Mouse (Mus musculus): ENCODE data around the gene Hoxa3. TPM values are rescaled to one million over a fixed set of nuclear protein-coding genes. Genes with fewer than 3 reads are reported as not detected.

The Hoxa3 gene
- polyA plus RNA-seq, 1 experiment, result not detected

- no peak for TF ChIP-seq GATA1 (IDR thresholded peaks at IDR 0.05; ENCODE audit: low read length)
Observed at GRCm38 (mm10) chr6:52249826-52250225, 36.7 kb upstream of the Hoxa3 start.

- no peak for TF ChIP-seq GATA1 (IDR thresholded peaks at IDR 0.05; ENCODE audit: low read length)
Observed at GRCm38 (mm10) chr6:52249415-52249738, 36.2 kb upstream of the Hoxa3 start.

GRCm38 (mm10) chr6:52248638-52249414 lies 35.7 kb upstream of the Hoxa3 start:
- no peak for TF ChIP-seq GATA1 (IDR thresholded peaks at IDR 0.05; ENCODE audit: low read length)

- TF ChIP-seq GATA1 (IDR thresholded peaks at IDR 0.05; ENCODE audit: low read length), result no peak
Observed at GRCm38 (mm10) chr6:52247766-52248637, 34.9 kb upstream of the Hoxa3 start.

GRCm38 (mm10) chr6:52246916-52247315 lies 33.8 kb upstream of the Hoxa3 start:
- TF ChIP-seq GATA1 (IDR thresholded peaks at IDR 0.05; ENCODE audit: low read length), result no peak

GRCm38 (mm10) chr6:52246403-52246803 lies 33.3 kb upstream of the Hoxa3 start:
- TF ChIP-seq GATA1 (IDR thresholded peaks at IDR 0.05; ENCODE audit: low read length), result no peak

- TF ChIP-seq GATA1 (IDR thresholded peaks at IDR 0.05; ENCODE audit: low read length), result no peak
Observed at GRCm38 (mm10) chr6:52245757-52246142, 32.6 kb upstream of the Hoxa3 start, which contains the start of gene Hoxa11. TSS of gene Hoxa11 (minus strand) at chr6:52245810.

- no peak for TF ChIP-seq GATA1 (IDR thresholded peaks at IDR 0.05; ENCODE audit: low read length)
Observed at GRCm38 (mm10) chr6:52245040-52245756, 32.1 kb upstream of the Hoxa3 start.

GRCm38 (mm10) chr6:52244471-52245039 lies 31.4 kb upstream of the Hoxa3 start:
- TF ChIP-seq GATA1 (IDR thresholded peaks at IDR 0.05; ENCODE audit: low read length), result no peak

- no peak for TF ChIP-seq GATA1 (IDR thresholded peaks at IDR 0.05; ENCODE audit: low read length)
Observed at GRCm38 (mm10) chr6:52243681-52244121, 30.6 kb upstream of the Hoxa3 start.

- TF ChIP-seq GATA1 (IDR thresholded peaks at IDR 0.05; ENCODE audit: low read length), result no peak
Observed at GRCm38 (mm10) chr6:52242801-52243332, 29.7 kb upstream of the Hoxa3 start.

- no peak for TF ChIP-seq GATA1 (IDR thresholded peaks at IDR 0.05; ENCODE audit: low read length)
Observed at GRCm38 (mm10) chr6:52241001-52241621, 28.0 kb upstream of the Hoxa3 start.

GRCm38 (mm10) chr6:52240389-52241000 lies 27.4 kb upstream of the Hoxa3 start, which contains the start of gene Hoxa10:
TSS of gene Hoxa10 (minus strand) at chr6:52240854.
- TF ChIP-seq GATA1 (IDR thresholded peaks at IDR 0.05; ENCODE audit: low read length), result no peak

Measured in G1E-ER4 (cell line).